Mouse (Mus musculus) CH12.LX (cell line): ENCODE results near the gene Cyp4f37. TPM values are rescaled to one million over a fixed set of nuclear protein-coding genes. Genes with fewer than 3 reads are reported as not detected.

ENCODE experiments used
- DNase-seq: peaks from one replicate; pipeline ENCODE4 v3.0.0-alpha.2; 2013; ENCODE audit errors: extremely low read depth
- H3K27ac ChIP-seq: 2 replicates; pipeline ENCODE4 v1.5.1; 2012; ENCODE audit warnings: low read depth, mild to moderate bottlenecking, control low read depth, moderate library complexity; ENCODE audit not compliant: insufficient read depth
- H3K27me3 ChIP-seq: replicated peaks from 2 replicates; pipeline ENCODE3; 2012; ENCODE audit warnings: inconsistent platforms
- H3K36me3 ChIP-seq, 2 experiments: replicated peaks in 1 of 2; 2 replicates each; pipeline versions ENCODE3 to v1.6.1; 2012; ENCODE audit warnings: inconsistent platforms in 1 of 2, low read length in 1 of 2, mild to moderate bottlenecking in 1 of 2, mixed read lengths in 1 of 2, moderate library complexity in 1 of 2; ENCODE audit not compliant: control insufficient read depth in 1 of 2, insufficient read depth in 1 of 2
- H3K4me1 ChIP-seq, 2 experiments: 2 replicates each; pipeline ENCODE4 v1.6.1; 2012; ENCODE audit warnings: inconsistent platforms in 1 of 2, moderate library complexity in 1 of 2; ENCODE audit not compliant: insufficient read depth in 2 of 2, control insufficient read depth in 1 of 2
- H3K4me2 ChIP-seq: 2 replicates; pipeline ENCODE4 v1.6.1; 2012; ENCODE audit warnings: low read depth, mild to moderate bottlenecking, control low read depth; ENCODE audit not compliant: poor library complexity, insufficient read depth, severe bottlenecking
- H3K4me3 ChIP-seq, 3 experiments: fragments of 150-350 bp in 1 of 3; sonication (generic) in 1 of 3; replicated peaks in 1 of 3; 2 replicates each; pipeline versions ENCODE3 to v1.5.1; 2011 to 2012; ENCODE audit warnings: low read depth in 2 of 3, low read length in 2 of 3, mild to moderate bottlenecking in 2 of 3, moderate library complexity in 2 of 3, control low read depth in 1 of 3, improper control_type of control experiment in 1 of 3, inconsistent platforms in 1 of 3, mixed read lengths in 1 of 3; ENCODE audit not compliant: poor library complexity in 1 of 3
- H3K79me2 ChIP-seq: replicated peaks from 2 replicates; pipeline ENCODE4 v1.6.1; 2012; ENCODE audit warnings: mild to moderate bottlenecking, moderate library complexity; ENCODE audit not compliant: control insufficient read depth, poor library complexity, insufficient read depth, severe bottlenecking; ENCODE audit errors: extremely low read depth
- H3K9ac ChIP-seq: 2 replicates; pipeline ENCODE4 v1.6.1; 2012; ENCODE audit warnings: low read depth, mild to moderate bottlenecking, control low read depth, moderate library complexity; ENCODE audit not compliant: insufficient read depth
- H3K9me3 ChIP-seq: replicated peaks from 2 replicates; pipeline ENCODE3; 2012; ENCODE audit warnings: low read length, inconsistent platforms, mixed read lengths
- CTCF ChIP-seq, 2 experiments: IDR thresholded peaks in 1 of 2; conservative IDR thresholded peaks in 1 of 2; 2 replicates each; pipeline ENCODE4 v1.5.1; 2011 to 2012; ENCODE audit warnings: low read depth in 2 of 2, low read length in 2 of 2, improper control_type of control experiment in 1 of 2, inconsistent platforms in 1 of 2, mild to moderate bottlenecking in 1 of 2, moderate library complexity in 1 of 2
- EP300 ChIP-seq: IDR thresholded peaks from 2 replicates; pipeline ENCODE4 v1.6.1; 2011; ENCODE audit warnings: low read length, improper control_type of control experiment
- dilution Hi-C: fragments of 300-500 bp; cut with MboI; formaldehyde crosslinking; loops from 2 replicates; pipeline ENCODE4 v1.14.3; 2020; ENCODE audit warnings: low sequenced_read_pairs; ENCODE audit not compliant: extremely low pct_unique_long_range_greater_than_20kb, extremely low pct_ligation_motif_present
- in situ Hi-C: fragments of 300-500 bp; cut with MboI; formaldehyde crosslinking; loops from 3 replicates; pipeline ENCODE4 v1.14.3; 2019; ENCODE audit warnings: low sequenced_read_pairs, low pct_ligation_motif_present, low pct_unique_long_range_greater_than_20kb, mixed read lengths
- polyA plus RNA-seq: library from polyadenylated mRNA; unstranded; fragments of >175 nt; gene quantifications from 2 replicates; pipeline ENCODE4 v1.2.1, GENCODE M21; 2012; ENCODE audit warnings: low read depth; ENCODE audit not compliant: insufficient read length
- total RNA-seq, 2 experiments: library from RNA; depleted of rRNA; stranded (reverse); fragments of 300-350 nt in 1 of 2; fragments of >200 nt in 1 of 2; gene quantifications; 2 replicates each; pipeline ENCODE4 v1.2.3; 2012 to 2014

The Cyp4f37 gene
- total and polyA plus RNA-seq, 3 experiments = 0.28 to 0.60 (median 0.34) TPM

DNA sequence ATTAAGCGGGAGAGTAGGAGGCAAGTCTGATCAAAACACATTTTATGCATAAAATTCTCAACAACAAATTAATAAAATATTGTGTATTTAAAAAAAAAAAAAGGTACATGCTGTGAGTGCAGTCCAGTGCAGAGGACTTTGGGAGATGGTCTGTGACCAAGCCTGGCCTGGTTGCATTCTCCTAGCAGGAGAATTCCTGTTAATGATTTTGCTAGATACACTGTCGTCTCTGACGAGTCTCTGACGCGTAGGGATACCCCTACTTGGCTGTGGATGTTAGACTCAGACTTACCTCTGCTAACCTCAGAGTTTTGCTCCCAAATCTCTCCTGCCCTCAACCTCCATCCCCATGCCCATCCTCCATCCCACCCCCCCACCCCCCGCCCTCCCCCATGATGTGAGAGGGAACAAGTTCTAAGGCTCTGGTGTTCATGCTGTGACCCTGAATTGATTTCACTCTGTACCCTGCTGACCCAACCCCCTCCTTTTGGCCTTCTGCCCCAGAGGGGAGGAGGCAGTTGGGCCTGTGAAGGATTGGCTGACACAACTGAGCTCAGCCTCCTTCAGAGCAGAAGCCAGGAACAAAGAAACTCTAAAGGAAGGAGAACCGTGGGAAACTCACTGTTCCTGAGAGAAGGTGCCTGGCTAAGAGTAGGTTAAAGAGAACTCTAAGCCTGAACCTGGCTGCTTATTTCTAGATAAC is 64.1 kb downstream of the Cyp4f37 start, which contains the start of gene Cyp4f15:
Gene Cyp4f15 (plus strand): TSS at position 580 of the 703 bp plus-strand sequence.
- H3K27ac ChIP-seq = no peak within 1 kb of the TSS
- TF ChIP-seq CTCF (conservative IDR thresholded peaks at IDR 0.05 in 1 of 2, IDR thresholded peaks at IDR 0.05 in 1 of 2; ENCODE audit: low read depth in 2 of 2, low read length in 2 of 2) = no peak
- TF ChIP-seq EP300 = no peak
- no peaks in the 10 kb centered on the region for H3K9me3 ChIP-seq
- peaks cover 14% of the 10 kb centered on the region for H3K27me3 ChIP-seq
- H3K4me2 ChIP-seq = no peak within 1 kb of the TSS
- dilution Hi-C loops (no loop called here), in situ Hi-C loops (no loop called here)
- H3K36me3 ChIP-seq = no peaks in the 10 kb centered on the region
- no peak within 1 kb of the TSS for H3K4me3 ChIP-seq
- no peaks in the 10 kb centered on the region for H3K79me2 ChIP-seq
- no peaks in the 10 kb centered on the region for H3K4me1 ChIP-seq
- DNase-seq = no peak
- H3K9ac ChIP-seq = no peak within 1 kb of the TSS

Other genes with a start within 250 kb of the Cyp4f37 start
- 4.4 and 4.5 TPM in 2 replicates for gene Wiz, start 231.9 kb upstream of the Cyp4f37 start, total RNA-seq (2012; rRNA removed)
- 1.0 and 1.2 TPM in 2 replicates for gene Wiz, start 231.9 kb upstream of the Cyp4f37 start, total RNA-seq (2014; rRNA removed)
- gene Wiz, start 231.9 kb upstream of the Cyp4f37 start, polyA plus RNA-seq = 20.4 and 25.4 TPM in 2 replicates
- gene Rasal3, start 217.7 kb upstream of the Cyp4f37 start, total RNA-seq (2012; rRNA removed) = 27.5 and 40.5 TPM in 2 replicates
- 18.1 and 18.6 TPM in 2 replicates for gene Rasal3, start 217.7 kb upstream of the Cyp4f37 start, total RNA-seq (2014; rRNA removed)
- 77.6 and 83.2 TPM in 2 replicates for gene Rasal3, start 217.7 kb upstream of the Cyp4f37 start, polyA plus RNA-seq
- 1.2 and 2.0 TPM in 2 replicates for gene Pglyrp2, start 197.1 kb upstream of the Cyp4f37 start, total RNA-seq (2012; rRNA removed)
- gene Pglyrp2, start 197.1 kb upstream of the Cyp4f37 start, total RNA-seq (2014; rRNA removed) = 3.5 and 4.1 TPM in 2 replicates
- 4.1 and 5.8 TPM in 2 replicates for gene Pglyrp2, start 197.1 kb upstream of the Cyp4f37 start, polyA plus RNA-seq
- gene Cyp4f39, start 168.6 kb upstream of the Cyp4f37 start, total RNA-seq (2012; rRNA removed) = 0.64 and 0.67 TPM in 2 replicates
- gene Cyp4f39, start 168.6 kb upstream of the Cyp4f37 start, total RNA-seq (2014; rRNA removed) = 0.58 and 0.64 TPM in 2 replicates
- 0.70 and 0.93 TPM in 2 replicates for gene Cyp4f39, start 168.6 kb upstream of the Cyp4f37 start, polyA plus RNA-seq
- 2.2 and 3.3 TPM in 2 replicates for gene Cyp4f17, start 115.3 kb upstream of the Cyp4f37 start, total RNA-seq (2012; rRNA removed)
- 4.1 and 4.4 TPM in 2 replicates for gene Cyp4f17, start 115.3 kb upstream of the Cyp4f37 start, total RNA-seq (2014; rRNA removed)
- 3.6 and 4.8 TPM in 2 replicates for gene Cyp4f17, start 115.3 kb upstream of the Cyp4f37 start, polyA plus RNA-seq
- gene Cyp4f16, start 84.8 kb upstream of the Cyp4f37 start, total RNA-seq (2012; rRNA removed) = 30.0 TPM in 2 replicates
- 28.1 and 28.3 TPM in 2 replicates for gene Cyp4f16, start 84.8 kb upstream of the Cyp4f37 start, total RNA-seq (2014; rRNA removed)
- 31.2 and 33.9 TPM in 2 replicates for gene Cyp4f16, start 84.8 kb upstream of the Cyp4f37 start, polyA plus RNA-seq
- gene Cyp4f40, start 37.6 kb downstream of the Cyp4f37 start, total RNA-seq (2012; rRNA removed) = 0.08 TPM in 2 replicates
- 0.09 and 0.40 TPM in 2 replicates for gene Cyp4f40, start 37.6 kb downstream of the Cyp4f37 start, total RNA-seq (2014; rRNA removed)
- gene Cyp4f40, start 37.6 kb downstream of the Cyp4f37 start, polyA plus RNA-seq = 0.44 and 0.53 TPM in 2 replicates
- gene Cyp4f15, start 64.3 kb downstream of the Cyp4f37 start, total RNA-seq (2012; rRNA removed) = not detected in 2 replicates
- not detected in 2 replicates for gene Cyp4f15, start 64.3 kb downstream of the Cyp4f37 start, total RNA-seq (2014; rRNA removed)
- gene Cyp4f15, start 64.3 kb downstream of the Cyp4f37 start, polyA plus RNA-seq = not detected in 2 replicates
- 9.8 and 11.3 TPM in 2 replicates for gene Zfp871, start 167.0 kb downstream of the Cyp4f37 start, total RNA-seq (2012; rRNA removed)
- gene Zfp871, start 167.0 kb downstream of the Cyp4f37 start, total RNA-seq (2014; rRNA removed) = 9.0 and 9.3 TPM in 2 replicates
- 10.6 and 13.4 TPM in 2 replicates for gene Zfp871, start 167.0 kb downstream of the Cyp4f37 start, polyA plus RNA-seq
- 1.1 and 1.7 TPM in 2 replicates for gene Zfp811, start 188.6 kb downstream of the Cyp4f37 start, total RNA-seq (2012; rRNA removed)
- gene Zfp811, start 188.6 kb downstream of the Cyp4f37 start, total RNA-seq (2014; rRNA removed) = 5.0 and 6.6 TPM in 2 replicates
- gene Zfp811, start 188.6 kb downstream of the Cyp4f37 start, polyA plus RNA-seq = 3.4 and 4.1 TPM in 2 replicates
- gene Zfp799, start 209.0 kb downstream of the Cyp4f37 start, total RNA-seq (2012; rRNA removed) = 4.7 and 6.2 TPM in 2 replicates
- gene Zfp799, start 209.0 kb downstream of the Cyp4f37 start, total RNA-seq (2014; rRNA removed) = 6.5 and 9.0 TPM in 2 replicates
- 9.4 and 9.5 TPM in 2 replicates for gene Zfp799, start 209.0 kb downstream of the Cyp4f37 start, polyA plus RNA-seq